Mouse (Mus musculus): ENCODE results near the gene Vapa. TPM values are rescaled to one million over a fixed set of nuclear protein-coding genes. Genes with fewer than 3 reads are reported as not detected.
A peak's percentile ranks its signal among the peaks of the same experiment; 100 is the strongest.
"Not testable (repeated sequence)": the region's sequence is repeated elsewhere in the genome, so short reads cannot be mapped to it uniquely, and the experiment has no call there.

Gene Vapa
- total RNA-seq, 2 experiments from 2014 or later: 167 to 168 TPM

GRCm38 (mm10) chr17:65574850-65575249, 38.5 kb downstream of the Vapa start:
- intact Hi-C loops (cut with DNase I): no loop called here

DNA sequence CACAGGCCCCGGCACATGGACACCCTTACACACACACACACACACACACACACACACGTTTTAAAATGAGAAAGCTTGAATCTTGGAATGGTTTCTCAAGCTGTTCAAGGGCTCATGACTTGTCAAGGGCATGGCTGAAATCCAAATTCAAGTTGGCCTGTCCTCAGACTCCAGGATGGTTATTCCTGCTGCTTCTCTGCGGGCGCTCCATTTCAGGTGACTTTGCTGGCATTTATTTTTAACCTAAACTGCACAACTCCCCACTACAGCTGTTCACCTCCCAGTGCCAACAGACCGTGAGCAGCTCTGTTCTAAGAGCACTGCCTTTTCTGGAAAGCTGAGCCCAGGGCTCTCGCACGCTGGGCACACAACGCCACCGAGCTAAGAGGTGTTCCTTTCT, 41.5 kb downstream of the Vapa start:
- intact Hi-C loops (cut with DNase I): no loop called here
- DNase-seq: no peak

More at GRCm38 (mm10) chr17:65574850-65575249, 38.5 kb downstream of the Vapa start:
- no peak for DNase-seq

DNA sequence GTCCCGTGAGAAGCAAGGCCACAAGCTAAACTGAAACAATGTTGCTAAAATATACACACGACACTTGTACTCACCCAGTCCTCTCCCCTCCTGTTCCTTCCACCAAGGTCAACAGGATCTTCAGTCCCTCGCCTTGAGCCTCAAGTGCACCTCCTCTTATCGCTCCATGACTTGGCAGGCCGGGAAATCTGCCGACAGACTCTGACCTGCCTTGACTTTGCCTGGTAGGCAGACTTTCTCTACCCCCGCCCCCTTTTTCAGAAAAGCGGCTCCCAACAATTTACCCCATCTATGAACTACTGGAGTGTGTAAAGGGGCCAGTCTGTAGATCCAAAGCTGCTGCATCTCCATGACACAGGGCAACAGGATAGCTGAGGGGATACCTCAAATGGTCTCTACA, 41.9 kb downstream of the Vapa start:
- DNase-seq: no peak
- intact Hi-C loops (cut with DNase I): no loop called here

DNA sequence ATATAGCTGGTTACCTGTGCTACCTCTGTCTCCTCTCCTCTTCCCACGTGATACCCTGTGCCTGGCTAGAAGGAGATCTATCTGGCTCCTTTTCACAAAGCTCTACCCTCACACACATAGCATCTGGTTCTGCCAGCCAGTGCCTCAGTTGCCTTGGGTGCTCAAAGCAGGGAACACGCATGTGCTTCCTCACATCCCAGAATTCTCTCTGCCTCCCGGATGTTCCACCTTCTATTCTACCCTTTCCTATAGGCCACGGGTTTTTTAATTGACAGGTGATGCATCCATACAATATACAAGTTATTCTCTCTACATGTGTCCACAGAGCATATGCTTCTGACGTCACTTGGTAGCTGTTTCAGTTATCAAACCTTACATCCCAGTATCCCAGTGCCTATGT, 49.2 kb downstream of the Vapa start:
- DNase-seq: no peak
- intact Hi-C loops (cut with DNase I): loop anchor here (10.0 kb wide), 1 partner anchor 959 kb away; the partner anchor contains the start of gene Man2a1

DNA sequence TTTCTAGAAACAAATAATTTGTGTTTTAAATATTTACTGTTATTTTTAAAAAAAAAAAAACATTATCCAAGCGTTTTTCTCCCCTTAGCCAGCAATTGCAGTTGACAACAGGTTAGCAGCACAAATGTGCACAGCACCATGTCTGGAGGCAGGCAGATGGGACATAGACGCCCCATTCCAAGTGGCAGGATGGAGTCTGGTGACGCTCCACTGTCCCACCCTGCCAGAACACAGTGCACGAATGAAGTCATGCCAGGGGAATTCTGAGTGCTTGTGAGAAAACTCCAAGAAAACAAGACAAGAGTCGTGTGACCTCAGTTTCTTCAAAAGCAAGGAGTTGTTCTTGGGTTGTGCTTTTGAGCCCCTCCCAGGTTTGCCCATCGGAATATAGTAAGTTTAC, 50.0 kb downstream of the Vapa start:
- intact Hi-C loops (cut with DNase I): loop anchor here (10.0 kb wide), 1 partner anchor 959 kb away; the partner anchor contains the start of gene Man2a1

GRCm38 (mm10) chr17:65562761-65563160, 50.6 kb downstream of the Vapa start:
- intact Hi-C loops (cut with DNase I): loop anchor here (10.0 kb wide), 1 partner anchor 958 kb away; the partner anchor contains the start of gene Man2a1
- DNase-seq: peak; percentile 58

More for the DNA sequence above, 50.0 kb downstream of the Vapa start:
- DNase-seq: no peak

DNA sequence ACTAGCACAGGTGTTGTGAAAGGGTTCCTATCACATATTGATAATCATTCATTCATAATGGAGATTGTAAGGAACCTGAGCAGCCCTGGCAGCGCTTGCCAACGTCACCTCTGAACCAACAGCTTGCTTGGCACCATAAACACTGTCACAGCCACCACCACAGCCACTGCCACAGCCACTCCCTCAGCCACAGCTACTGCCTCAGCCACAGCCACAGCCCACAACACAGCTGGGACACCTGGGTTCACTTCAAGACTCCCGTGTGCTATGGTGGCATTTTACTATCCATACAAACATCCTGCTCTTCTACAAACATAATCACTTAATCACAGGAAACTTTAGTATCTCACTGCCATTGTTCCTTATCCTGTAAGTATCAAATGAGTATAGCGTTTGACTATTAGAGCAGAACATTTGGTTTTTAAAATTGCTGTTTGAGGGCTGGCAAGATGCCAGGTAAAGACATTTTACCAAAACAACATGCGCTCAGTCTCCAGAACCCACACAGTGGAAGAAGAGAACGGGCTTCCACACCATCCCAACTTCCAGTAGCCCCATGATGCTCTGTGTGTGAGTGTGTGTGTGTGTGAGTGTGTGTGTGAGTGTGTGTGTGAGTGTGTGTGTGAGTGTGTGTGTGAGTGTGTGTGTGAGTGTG, 51.9 kb downstream of the Vapa start:
- no peak for DNase-seq
- intact Hi-C loops (cut with DNase I): loop anchor here (10.0 kb wide), 1 partner anchor 957 kb away; the partner anchor contains the start of gene Man2a1

- no peak for DNase-seq
These were observed 54.1 kb downstream of the Vapa start for GRCm38 (mm10) chr17:65559273-65559672.

DNA sequence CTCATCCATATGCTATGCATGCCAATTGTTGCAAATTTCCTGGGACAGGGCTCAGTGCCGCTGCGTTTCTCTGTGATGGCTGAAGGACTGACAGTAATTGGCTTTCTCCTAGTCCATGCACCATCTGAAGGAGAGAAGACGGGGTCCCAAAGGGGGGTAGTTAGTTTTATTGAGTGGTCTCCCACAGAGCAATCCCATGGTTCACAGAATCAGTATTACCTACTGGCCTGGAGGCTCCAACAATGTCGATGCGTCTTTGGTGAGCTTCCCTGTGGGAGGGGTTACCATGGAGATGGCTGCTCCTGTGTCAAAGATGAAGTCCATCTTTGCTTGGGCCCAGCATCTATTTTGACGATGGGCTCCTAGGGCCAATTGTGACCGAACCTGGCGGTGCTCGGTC, 54.6 kb downstream of the Vapa start:
- no peak for DNase-seq
- intact Hi-C loops (cut with DNase I): loop anchor here (10.0 kb wide), 1 partner anchor 1984 kb away; no protein-coding TSS in a partner anchor

More at GRCm38 (mm10) chr17:65559273-65559672, 54.1 kb downstream of the Vapa start:
- intact Hi-C loops (cut with DNase I): loop anchor here (10.0 kb wide), 1 partner anchor 1984 kb away; no protein-coding TSS in a partner anchor

DNA sequence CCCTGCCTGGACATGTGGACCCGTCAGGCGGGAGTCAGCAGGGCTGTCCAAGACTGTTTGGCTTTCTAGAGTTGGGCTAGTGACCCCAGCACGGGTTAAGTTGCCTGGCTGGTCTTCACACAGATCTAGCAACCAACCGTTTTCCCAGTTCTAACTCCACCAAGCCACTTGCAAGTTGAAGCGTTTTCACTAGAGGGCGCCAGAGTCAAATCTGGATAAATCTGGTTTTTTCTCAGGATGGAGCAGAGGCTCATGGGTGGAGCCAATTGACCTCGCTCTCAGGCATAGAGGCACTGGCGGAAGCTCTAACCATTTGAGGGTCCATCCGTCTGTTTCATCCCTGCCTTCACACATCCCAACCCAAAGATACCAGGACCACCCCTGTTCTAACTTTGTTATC, 55.1 kb downstream of the Vapa start:
- intact Hi-C loops (cut with DNase I): loop anchor here (10.0 kb wide), 1 partner anchor 1983 kb away; no protein-coding TSS in a partner anchor
- peak; percentile 52 for DNase-seq

DNA sequence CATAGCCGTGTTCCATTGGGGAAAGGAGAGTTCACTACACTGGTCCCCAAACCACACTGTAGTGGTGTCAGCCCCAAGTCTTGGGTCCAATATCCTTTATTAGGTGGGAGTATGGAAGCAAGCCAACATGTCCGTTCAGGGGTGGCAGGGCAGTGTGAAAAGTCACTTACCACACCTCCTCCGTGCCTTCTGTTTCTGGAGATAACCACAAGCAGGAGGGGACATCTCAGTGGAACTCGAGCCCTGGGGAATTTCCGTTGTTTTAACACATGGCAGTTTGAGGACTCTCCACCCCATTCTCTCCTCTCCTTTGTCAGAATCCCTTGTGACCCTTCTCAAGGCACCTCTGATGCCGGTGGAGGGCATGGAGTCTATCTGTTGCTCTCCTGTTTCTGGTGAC, 56.1 kb downstream of the Vapa start:
- intact Hi-C loops (cut with DNase I): loop anchor here (10.0 kb wide), 1 partner anchor 1982 kb away; no protein-coding TSS in a partner anchor

DNA sequence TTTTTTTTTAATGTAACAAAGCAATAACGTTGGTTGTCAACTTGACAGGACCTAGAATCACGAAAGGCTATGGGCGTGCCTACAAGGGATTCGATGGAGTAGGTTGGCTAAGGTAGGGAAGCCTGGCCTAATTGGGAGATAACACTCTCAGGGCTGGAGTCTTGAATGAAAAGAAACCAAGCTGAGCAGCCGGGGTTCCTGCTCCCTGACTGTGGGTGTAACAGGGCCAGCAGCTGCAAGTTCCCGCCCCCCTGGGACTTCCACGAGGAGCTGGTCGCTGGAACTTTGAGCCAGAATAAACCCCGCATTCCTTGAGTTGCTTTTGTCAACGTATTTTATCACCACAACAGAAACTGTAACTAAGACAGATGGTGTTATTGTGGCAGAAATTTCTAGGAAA, 56.6 kb downstream of the Vapa start:
- no peak for DNase-seq
- intact Hi-C loops (cut with DNase I): loop anchor here (10.0 kb wide), 1 partner anchor 1982 kb away; no protein-coding TSS in a partner anchor

More for the DNA sequence above, 56.1 kb downstream of the Vapa start:
- no peak for DNase-seq

DNA sequence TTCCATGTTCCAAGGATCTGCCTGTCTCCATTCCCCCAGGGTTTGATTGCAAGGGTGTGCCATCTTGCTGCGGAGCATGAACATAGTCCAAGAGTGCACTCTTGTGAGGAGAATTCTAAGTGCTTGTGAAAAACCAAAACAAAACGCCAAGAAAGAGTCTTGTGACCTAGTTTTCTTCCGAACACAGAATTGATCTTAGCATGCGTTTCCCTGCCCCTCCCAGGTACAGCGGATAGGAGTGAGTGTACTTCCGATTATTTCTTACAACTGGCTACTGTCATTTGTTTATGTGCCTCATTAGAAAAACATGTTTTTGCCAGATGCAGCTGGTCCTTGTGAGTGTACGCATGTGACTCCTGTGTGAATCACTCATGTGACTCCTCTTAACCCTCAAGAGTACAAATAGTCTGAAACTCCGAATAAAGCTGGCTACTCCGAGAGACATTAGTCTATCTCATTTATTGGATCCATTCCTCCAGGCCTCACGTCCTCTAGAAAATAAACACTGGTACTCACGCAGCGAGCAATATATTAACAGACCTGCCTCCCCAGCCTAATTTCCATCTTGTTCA, 60.8 kb downstream of the Vapa start:
- intact Hi-C loops (cut with DNase I): loop anchor here (10.0 kb wide), 1 partner anchor 1978 kb away; no protein-coding TSS in a partner anchor
- DNase-seq: no peak

DNA sequence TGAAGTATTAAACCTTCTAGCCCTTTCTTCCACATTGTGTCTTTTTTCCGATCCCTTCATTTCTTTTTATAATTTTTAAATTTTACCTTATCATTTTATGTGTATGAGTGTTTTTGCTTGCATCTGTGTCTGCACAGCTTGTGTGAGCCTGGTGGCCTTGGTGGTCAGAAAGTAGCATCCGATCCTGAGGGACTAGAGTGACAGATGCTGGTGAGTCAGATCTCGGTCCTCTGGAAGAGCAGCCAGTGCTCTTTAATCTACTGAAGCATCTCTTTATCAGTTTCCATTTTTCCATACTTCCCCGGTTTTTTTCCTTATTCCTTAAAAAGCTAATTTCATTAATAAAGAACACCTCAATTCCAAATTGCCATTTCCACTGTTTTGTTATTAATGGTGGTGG, 63.0 kb downstream of the Vapa start:
- DNase-seq: no peak
- intact Hi-C loops (cut with DNase I): loop anchor here (10.0 kb wide), 1 partner anchor 1976 kb away; no protein-coding TSS in a partner anchor

DNA sequence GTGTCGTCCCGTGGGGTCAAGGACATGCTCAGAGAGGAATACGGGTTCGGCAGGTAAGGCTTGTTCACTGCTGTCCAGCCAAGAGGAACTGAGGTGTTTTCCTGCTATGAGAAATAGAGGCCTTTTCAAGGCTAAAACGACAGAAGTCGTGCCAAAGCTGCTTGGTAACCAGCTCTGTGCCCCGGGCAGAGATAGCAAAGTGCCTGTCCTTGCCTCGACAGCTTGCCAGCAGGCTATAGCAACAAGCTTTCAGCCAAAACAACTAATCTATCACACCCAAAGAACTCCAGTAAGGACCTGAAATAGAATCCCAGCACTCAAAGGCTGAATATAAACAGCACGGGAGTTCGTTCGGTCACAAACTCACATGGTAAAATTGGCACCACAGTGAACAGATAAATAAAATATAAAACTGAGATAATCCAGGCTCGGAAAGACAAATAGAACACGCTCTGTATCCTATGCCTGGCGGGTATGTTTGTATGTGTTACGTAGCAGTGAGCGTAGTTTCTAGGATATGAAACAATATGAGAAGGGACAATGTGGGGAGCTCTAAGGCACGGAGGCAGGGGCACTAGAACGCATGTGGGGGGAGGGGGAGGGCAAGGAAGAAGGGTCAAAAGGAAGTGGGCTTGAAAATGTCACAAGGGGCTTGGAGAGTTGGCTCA, 64.5 kb downstream of the Vapa start:
- intact Hi-C loops (cut with DNase I): no loop called here
- no peak for DNase-seq

GRCm38 (mm10) chr17:65546221-65546620, 67.1 kb downstream of the Vapa start:
- DNase-seq; intact Hi-C loops (cut with DNase I): not testable (repeated sequence)

- intact Hi-C loops (cut with DNase I): no loop called here
- peak; percentile 46 for DNase-seq
These were observed 72.7 kb downstream of the Vapa start, which contains the start of gene Tmem232 for GRCm38 (mm10) chr17:65540441-65541272. TSS of gene Tmem232 (minus strand) at chr17:65540782.

DNA sequence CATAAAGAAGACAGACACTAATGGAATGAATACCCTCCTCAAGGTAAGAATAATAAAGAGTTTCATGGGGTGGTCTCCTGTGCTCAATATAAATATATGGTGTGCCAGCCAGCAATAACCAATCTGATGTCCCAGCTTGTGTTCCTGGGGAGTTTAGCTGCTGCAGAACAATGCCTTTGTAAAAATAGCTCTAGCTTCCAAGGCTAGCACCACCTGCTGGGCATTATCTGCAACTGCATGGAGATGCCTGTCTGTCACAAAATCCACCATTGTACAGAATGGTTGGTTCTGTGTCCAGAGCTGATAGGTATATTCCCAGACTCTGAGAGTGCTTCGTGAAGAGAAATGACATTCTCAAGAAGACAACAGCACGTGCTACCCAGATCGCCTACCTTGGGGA, 77.2 kb downstream of the Vapa start:
- intact Hi-C loops (cut with DNase I): no loop called here
- peak; percentile 53 for DNase-seq

DNA sequence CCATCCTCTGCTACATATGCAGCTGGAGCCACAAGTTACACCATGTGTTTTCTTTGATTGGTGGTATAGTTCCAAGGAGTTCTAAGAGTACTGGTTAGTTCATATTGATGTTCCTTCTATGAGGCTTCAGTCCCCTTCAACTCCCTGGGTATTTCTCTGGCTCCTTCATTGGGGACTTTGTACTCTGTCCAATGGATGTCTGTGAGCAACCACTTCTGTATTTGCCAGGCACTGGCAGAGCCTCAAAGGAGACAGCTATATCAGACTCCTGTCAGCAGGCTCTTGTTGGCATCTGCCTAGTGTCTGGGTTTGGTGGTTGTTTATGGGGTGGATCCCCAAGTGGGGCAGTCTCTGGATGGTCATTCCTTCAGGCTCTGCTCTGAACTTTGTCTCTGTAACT, 81.0 kb downstream of the Vapa start:
- intact Hi-C loops (cut with DNase I); DNase-seq: not testable (repeated sequence)
